Mouse (Mus musculus): Measurements from ENCODE around the gene Ccdc169. TPM values are rescaled to one million over a fixed set of nuclear protein-coding genes. Genes with fewer than 3 reads are reported as not detected.

The Ccdc169 gene
- polyA plus RNA-seq, 1 experiment from 2014 or later: not detected

DNA sequence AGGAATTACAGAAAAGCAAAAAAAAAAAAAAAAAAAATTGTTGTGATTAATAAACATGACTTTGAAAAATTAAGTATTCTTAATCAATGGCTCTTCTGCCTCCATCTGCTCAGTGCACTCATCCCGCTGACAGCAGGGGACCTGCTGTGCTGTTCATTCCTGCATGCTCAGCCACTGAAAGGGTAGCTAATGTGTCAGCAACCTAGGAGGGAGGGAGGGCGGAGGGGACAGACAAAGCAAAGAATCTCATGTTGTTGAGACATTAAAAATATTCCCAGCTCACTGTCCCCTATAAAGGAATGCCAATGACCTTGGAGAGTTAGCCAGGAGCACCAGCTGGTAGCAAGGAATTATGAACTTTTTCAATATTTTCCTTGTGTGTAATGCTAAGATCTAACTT, 39.1 kb upstream of the Ccdc169 start:
- peaks cover 13% of the 10 kb centered on the region; the same call in 1 of the 2 replicates for H3K4me1 ChIP-seq (ENCODE audit: control insufficient read depth, insufficient read depth, low read length)
- no peak overlapping the region for H3K4me2 ChIP-seq (ENCODE audit: low read depth, low read length)
- 58% methylated on average over 2 of the region's 2 CpGs for WGBS
- H3K36me3 ChIP-seq (ENCODE audit: control insufficient read depth, insufficient read depth): no peaks in the 10 kb centered on the region
- H3K9me3 ChIP-seq (replicated peaks; ENCODE audit: control insufficient read depth, low read length): no peaks in the 10 kb centered on the region; the same call in 1 of the 2 replicates
- no peak overlapping the region for H3K4me3 ChIP-seq (ENCODE audit: low read length)
- no peak for ATAC-seq (replicated peaks; ENCODE audit: extremely low read depth, insufficient read depth, low FRiP score)
- H3K27me3 ChIP-seq (ENCODE audit: control insufficient read depth, insufficient read depth, low read length): no peaks in the 10 kb centered on the region
- no peak overlapping the region for H3K9ac ChIP-seq (ENCODE audit: low read length)
- no peak overlapping the region for H3K27ac ChIP-seq (ENCODE audit: low read length)

DNA sequence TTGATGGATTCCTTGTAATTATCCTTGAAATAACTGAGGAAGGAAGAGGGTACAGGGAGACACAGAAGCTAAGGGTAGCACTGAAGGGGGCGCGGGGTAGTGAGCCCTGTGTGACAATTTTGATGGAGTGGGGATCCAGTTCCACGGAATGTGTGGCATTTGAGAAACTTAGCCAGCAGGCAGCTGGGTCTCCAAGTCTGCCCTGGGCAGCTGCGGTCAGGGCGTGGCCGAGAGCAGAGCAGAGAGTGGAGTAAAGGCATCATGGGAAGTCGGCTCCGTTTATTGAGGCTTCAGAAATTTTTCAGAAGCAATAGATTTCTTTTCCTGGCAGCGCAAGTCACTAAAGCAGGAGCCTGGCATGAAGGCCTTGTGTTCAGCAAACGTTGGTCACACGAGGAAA, 38.1 kb upstream of the Ccdc169 start:
- H3K4me3 ChIP-seq (ENCODE audit: low read length): no peak overlapping the region
- no peaks in the 10 kb centered on the region for H3K36me3 ChIP-seq (ENCODE audit: control insufficient read depth, insufficient read depth)
- WGBS: 60% methylated on average over 11 of the region's 11 CpGs
- ATAC-seq (replicated peaks; ENCODE audit: extremely low read depth, insufficient read depth, low FRiP score): no peak
- H3K9ac ChIP-seq (ENCODE audit: low read length): no peak overlapping the region
- no peaks in the 10 kb centered on the region for H3K27me3 ChIP-seq (ENCODE audit: control insufficient read depth, insufficient read depth, low read length)
- no peak overlapping the region for H3K4me2 ChIP-seq (ENCODE audit: low read depth, low read length)
- no peaks in the 10 kb centered on the region; the same call in 1 of the 2 replicates for H3K9me3 ChIP-seq (replicated peaks; ENCODE audit: control insufficient read depth, low read length)
- peaks cover 13% of the 10 kb centered on the region; the same call in 1 of the 2 replicates for H3K4me1 ChIP-seq (ENCODE audit: control insufficient read depth, insufficient read depth, low read length)
- H3K27ac ChIP-seq (ENCODE audit: low read length): no peak overlapping the region

DNA sequence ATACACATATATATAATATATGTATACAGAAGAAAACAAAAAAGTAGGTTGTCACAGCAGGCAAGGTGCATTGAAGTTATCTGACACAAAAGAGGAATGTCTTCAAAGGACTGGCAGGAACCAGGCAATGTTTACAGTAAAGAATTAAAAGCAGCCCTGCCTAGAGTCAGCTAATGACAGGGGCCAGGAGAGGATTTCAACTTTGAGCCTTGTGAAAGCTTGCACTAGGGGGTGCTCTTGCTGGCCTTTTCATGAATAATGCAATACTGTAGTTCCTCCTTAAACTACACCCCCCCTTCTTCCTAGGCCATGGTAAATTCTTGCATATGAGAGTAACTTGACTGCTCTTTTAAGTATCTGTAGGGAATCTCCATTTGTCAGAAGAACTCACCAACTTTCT, 36.0 kb upstream of the Ccdc169 start:
- no peak for ATAC-seq (replicated peaks; ENCODE audit: extremely low read depth, insufficient read depth, low FRiP score)

DNA sequence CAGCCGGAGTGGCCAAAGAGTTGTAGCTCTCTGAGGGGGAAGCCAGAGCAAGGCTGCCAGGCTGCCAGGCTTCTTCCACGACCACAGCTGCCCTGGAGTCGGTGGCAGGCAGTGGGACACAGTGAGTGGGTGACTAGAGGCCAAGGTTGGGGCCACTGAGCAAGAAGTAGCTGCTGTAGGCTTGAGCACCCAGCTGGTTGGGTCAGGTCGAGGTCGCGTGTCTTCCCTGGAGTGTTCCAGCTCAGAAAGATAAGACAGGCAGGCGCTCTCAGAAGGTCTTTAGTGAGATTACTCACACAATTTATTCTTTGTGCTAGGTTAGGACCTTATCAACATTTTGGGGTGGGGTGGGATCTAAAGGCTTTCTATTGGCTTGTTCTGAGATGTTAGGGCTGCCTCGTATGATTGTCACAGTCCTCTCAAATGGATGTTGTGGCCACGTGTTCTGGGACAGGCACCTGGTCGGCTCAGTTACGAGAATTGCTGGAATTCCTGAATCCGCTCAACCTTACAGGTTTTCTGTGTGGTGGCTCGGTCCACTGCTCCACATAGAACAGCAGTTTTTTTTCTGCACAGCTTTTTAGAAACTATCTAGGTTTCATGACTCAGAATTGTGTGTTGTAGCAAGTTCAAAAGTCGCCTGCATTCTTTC, 31.6 kb upstream of the Ccdc169 start:
- no peaks in the 10 kb centered on the region for H3K36me3 ChIP-seq (ENCODE audit: control insufficient read depth, insufficient read depth)
- H3K4me2 ChIP-seq (ENCODE audit: low read depth, low read length): no peak overlapping the region
- H3K4me1 ChIP-seq (ENCODE audit: control insufficient read depth, insufficient read depth, low read length): peaks cover 4% of the 10 kb centered on the region; the same call in 1 of the 2 replicates
- no peaks in the 10 kb centered on the region for H3K27me3 ChIP-seq (ENCODE audit: control insufficient read depth, insufficient read depth, low read length)
- 52% methylated on average over 14 of the region's 14 CpGs for WGBS
- H3K9me3 ChIP-seq (replicated peaks; ENCODE audit: control insufficient read depth, low read length): no peaks in the 10 kb centered on the region; the same call in 1 of the 2 replicates
- no peak overlapping the region for H3K4me3 ChIP-seq (ENCODE audit: low read length)
- ATAC-seq (replicated peaks; ENCODE audit: extremely low read depth, insufficient read depth, low FRiP score): no peak
- H3K9ac ChIP-seq (ENCODE audit: low read length): no peak overlapping the region
- no peak overlapping the region for H3K27ac ChIP-seq (ENCODE audit: low read length)

More for the DNA sequence above, 36.0 kb upstream of the Ccdc169 start:
- Histone ChIP-seq H3K9me3 (replicated peaks; ENCODE audit: control insufficient read depth, low read length) (no peaks in the 10 kb centered on the region; the same call in 1 of the 2 replicates), H3K36me3 (ENCODE audit: control insufficient read depth, insufficient read depth) (no peaks in the 10 kb centered on the region), H3K4me3 (ENCODE audit: low read length) (no peak overlapping the region), H3K4me1 (ENCODE audit: control insufficient read depth, insufficient read depth, low read length) (peaks cover 15% of the 10 kb centered on the region), H3K27ac (ENCODE audit: low read length) (no peak overlapping the region), H3K9ac (ENCODE audit: low read length) (no peak overlapping the region), H3K27me3 (ENCODE audit: control insufficient read depth, insufficient read depth, low read length) (no peaks in the 10 kb centered on the region), H3K4me2 (ENCODE audit: low read depth, low read length) (no peak overlapping the region)

DNA sequence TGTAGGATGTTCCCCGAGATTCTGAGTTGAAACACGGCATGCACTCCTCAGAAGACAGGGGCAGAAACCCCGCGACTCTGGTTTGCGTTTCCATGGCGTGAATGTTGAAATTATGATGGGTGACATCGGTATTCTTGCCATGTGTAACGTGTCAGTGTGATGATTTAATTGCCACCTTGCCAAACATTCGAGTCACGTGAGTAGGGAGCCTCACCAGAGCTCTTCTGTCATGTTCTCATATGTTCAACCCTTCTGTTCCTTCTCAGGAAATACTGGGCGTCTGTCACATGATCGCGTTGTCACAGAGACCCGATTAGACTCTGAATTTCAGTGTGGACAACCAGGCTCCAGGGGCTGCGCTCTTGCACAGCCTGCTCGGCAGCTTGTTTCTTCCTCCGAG, 31.1 kb upstream of the Ccdc169 start:
- ATAC-seq (replicated peaks; ENCODE audit: extremely low read depth, insufficient read depth, low FRiP score): no peak

DNA sequence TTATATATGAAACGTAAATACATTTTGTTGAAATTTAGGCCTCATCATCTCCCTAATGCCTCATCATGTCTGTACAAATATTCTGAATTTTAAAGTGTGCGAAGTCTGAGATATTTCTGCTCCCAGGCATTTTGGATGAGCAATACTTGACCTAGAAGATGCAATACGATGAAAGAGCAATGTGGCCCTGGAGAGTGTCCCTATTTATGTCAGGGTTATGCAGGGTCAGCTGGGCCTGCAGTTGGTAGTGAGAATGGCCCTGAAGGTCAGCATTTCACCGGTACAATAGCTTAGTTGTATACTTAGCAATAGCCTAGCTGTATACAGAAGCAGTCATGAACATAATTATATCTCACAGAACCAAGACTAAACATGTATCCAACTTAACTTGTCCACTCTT, 28.0 kb upstream of the Ccdc169 start:
- Histone ChIP-seq H3K4me2 (ENCODE audit: low read depth, low read length) (no peak overlapping the region), H3K27ac (ENCODE audit: low read length) (no peak overlapping the region), H3K36me3 (ENCODE audit: control insufficient read depth, insufficient read depth) (no peaks in the 10 kb centered on the region), H3K9me3 (replicated peaks; ENCODE audit: control insufficient read depth, low read length) (no peaks in the 10 kb centered on the region; the same call in 1 of the 2 replicates), H3K4me1 (ENCODE audit: control insufficient read depth, insufficient read depth, low read length) (peaks cover 16% of the 10 kb centered on the region), H3K9ac (ENCODE audit: low read length) (no peak overlapping the region), H3K4me3 (ENCODE audit: low read length) (no peak overlapping the region), H3K27me3 (ENCODE audit: control insufficient read depth, insufficient read depth, low read length) (no peaks in the 10 kb centered on the region)
- 85% methylated on average over 4 of the region's 4 CpGs for WGBS
- ATAC-seq (replicated peaks; ENCODE audit: extremely low read depth, insufficient read depth, low FRiP score): no peak

More for the DNA sequence above, 31.1 kb upstream of the Ccdc169 start:
- Histone ChIP-seq H3K4me2 (ENCODE audit: low read depth, low read length) (no peak overlapping the region), H3K27me3 (ENCODE audit: control insufficient read depth, insufficient read depth, low read length) (no peaks in the 10 kb centered on the region), H3K36me3 (ENCODE audit: control insufficient read depth, insufficient read depth) (no peaks in the 10 kb centered on the region), H3K27ac (ENCODE audit: low read length) (no peak overlapping the region), H3K4me1 (ENCODE audit: control insufficient read depth, insufficient read depth, low read length) (peaks cover 4% of the 10 kb centered on the region; the same call in 1 of the 2 replicates), H3K9ac (ENCODE audit: low read length) (no peak overlapping the region), H3K9me3 (replicated peaks; ENCODE audit: control insufficient read depth, low read length) (no peaks in the 10 kb centered on the region; the same call in 1 of the 2 replicates), H3K4me3 (ENCODE audit: low read length) (no peak overlapping the region)
- WGBS: 84% methylated on average over 17 of the region's 17 CpGs

DNA sequence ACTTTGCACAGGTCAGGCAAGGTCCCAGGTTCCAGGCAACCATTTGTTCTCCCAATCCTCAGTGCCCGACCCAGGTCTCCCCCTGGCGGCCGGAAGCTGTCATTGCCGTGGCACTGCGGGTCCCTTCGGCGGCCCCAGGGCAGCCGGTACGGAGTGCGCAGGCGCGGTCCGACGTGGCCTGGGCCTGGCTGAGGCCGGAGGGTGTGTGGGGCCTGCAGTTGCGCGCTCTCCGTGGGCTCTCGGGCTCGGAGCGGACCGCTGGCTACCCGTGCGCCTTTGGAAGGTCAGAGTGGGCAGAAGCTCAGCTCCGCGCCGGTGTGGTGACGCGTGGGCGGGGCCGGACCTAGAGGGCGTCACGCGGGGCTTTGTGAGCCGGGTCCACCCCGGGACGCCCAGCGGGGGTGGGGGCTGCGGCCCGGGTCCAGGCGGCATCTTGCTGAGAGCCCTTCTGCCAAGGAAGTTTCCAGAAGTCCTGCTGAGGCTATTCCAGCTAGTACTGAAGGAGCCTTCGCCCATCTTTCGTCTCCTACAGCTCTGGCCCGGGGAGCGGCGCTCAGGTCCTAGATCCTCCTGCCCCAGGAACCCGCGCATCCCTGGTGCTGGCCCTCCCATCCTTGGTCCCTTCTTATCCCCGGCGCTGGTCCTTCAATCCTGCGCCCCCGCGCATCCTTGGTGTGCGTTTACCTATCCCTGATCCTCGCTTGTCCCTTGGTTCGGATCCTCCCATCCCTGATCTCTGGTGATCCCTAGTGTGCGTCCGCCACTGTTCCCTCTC, 25.0 kb upstream of the Ccdc169 start, which contains the start of gene Spg20:
Gene Spg20 (plus strand): TSS at position 174 of the 775 bp plus-strand sequence.
- 1% methylated on average over 58 of the region's 58 CpGs for WGBS
- ATAC-seq (replicated peaks; ENCODE audit: extremely low read depth, insufficient read depth, low FRiP score): peak; percentile 94

DNA sequence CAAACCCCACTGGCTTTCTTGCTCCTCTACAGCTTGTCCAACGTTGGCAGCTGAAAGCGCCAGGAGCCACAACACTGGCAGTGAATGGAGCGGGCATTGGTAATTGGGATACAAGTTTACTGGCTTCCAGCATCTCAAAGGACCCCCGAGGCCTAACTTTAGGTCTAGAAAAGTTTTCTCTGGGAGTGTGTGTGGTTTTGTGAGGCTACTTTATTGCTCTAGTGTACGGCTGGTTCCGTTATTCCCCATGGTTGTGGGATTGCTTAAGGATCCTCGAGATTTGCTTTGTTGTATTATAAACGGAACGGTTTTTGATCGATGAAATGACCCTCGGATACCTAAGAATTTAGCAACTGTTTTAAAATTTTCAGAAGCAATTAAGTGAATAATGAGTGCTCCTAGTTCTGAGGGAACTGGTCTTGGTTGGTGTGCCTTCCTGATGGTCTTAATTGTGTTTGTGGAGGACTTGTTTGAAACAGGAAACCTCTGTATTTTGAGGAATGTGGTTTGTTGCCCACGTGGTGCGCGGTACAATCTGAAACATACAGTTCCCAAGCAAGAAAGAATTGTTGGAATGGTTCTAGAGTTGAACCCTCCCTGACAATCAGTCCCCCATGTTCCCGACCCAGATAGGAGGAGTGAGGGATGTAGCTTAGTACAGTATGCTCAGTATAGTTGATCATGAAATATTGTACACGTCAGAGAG, 24.3 kb upstream of the Ccdc169 start:
- Histone ChIP-seq H3K4me1 (ENCODE audit: control insufficient read depth, insufficient read depth, low read length) (peaks cover 32% of the 10 kb centered on the region), H3K4me2 (ENCODE audit: low read depth, low read length) (peak overlapping the region; percentile 70), H3K4me3 (ENCODE audit: low read length) (peak overlapping the region; percentile 89), H3K27ac (ENCODE audit: low read length) (peak overlapping the region; percentile 90), H3K36me3 (ENCODE audit: control insufficient read depth, insufficient read depth) (peaks cover 11% of the 10 kb centered on the region), H3K27me3 (ENCODE audit: control insufficient read depth, insufficient read depth, low read length) (no peaks in the 10 kb centered on the region), H3K9ac (ENCODE audit: low read length) (peak overlapping the region; percentile 95), H3K9me3 (replicated peaks; ENCODE audit: control insufficient read depth, low read length) (no peaks in the 10 kb centered on the region)
- ATAC-seq (replicated peaks; ENCODE audit: extremely low read depth, insufficient read depth, low FRiP score): no peak
- 34% methylated on average over 16 of the region's 16 CpGs for WGBS

More for the DNA sequence above, 25.0 kb upstream of the Ccdc169 start, which contains the start of gene Spg20:
- H3K9ac ChIP-seq (ENCODE audit: low read length): peak within 1 kb of the TSS; percentile 95
- peaks cover 32% of the 10 kb centered on the region for H3K4me1 ChIP-seq (ENCODE audit: control insufficient read depth, insufficient read depth, low read length)
- H3K4me2 ChIP-seq (ENCODE audit: low read depth, low read length): peak within 1 kb of the TSS; percentile 70
- no peaks in the 10 kb centered on the region; the same call in 1 of the 2 replicates for H3K9me3 ChIP-seq (replicated peaks; ENCODE audit: control insufficient read depth, low read length)
- H3K36me3 ChIP-seq (ENCODE audit: control insufficient read depth, insufficient read depth): peaks cover 3% of the 10 kb centered on the region
- H3K27me3 ChIP-seq (ENCODE audit: control insufficient read depth, insufficient read depth, low read length): no peaks in the 10 kb centered on the region
- peak within 1 kb of the TSS; percentile 89 for H3K4me3 ChIP-seq (ENCODE audit: low read length)
- H3K27ac ChIP-seq (ENCODE audit: low read length): peak within 1 kb of the TSS; percentile 90

All from heart, embryonic 16.5 days (tissue).